Mouse (Mus musculus) ES-E14 (cell line): Measurements from ENCODE around the gene Mapkapk2. TPM values are rescaled to one million over a fixed set of nuclear protein-coding genes. Genes with fewer than 3 reads are reported as not detected.

Experiments
- DNase-seq: peaks from one replicate; pipeline ENCODE4 v3.0.0-alpha.2; 2013; ENCODE audit warnings: low read depth, low spot score
- H3K27ac ChIP-seq: 2 replicates; pipeline ENCODE4 v1.5.1; 2012; ENCODE audit warnings: low read depth, mild to moderate bottlenecking, low read length, moderate library complexity, mixed read lengths; ENCODE audit not compliant: poor library complexity, insufficient read depth, severe bottlenecking
- H3K36me3 ChIP-seq: 2 replicates; pipeline ENCODE4 v1.6.1; 2012; ENCODE audit warnings: mild to moderate bottlenecking, low read length, moderate library complexity, mixed read lengths; ENCODE audit not compliant: control insufficient read depth, poor library complexity, insufficient read depth, severe bottlenecking
- H3K4me1 ChIP-seq, 2 experiments: fragments of 150-350 bp in 1 of 2; sonication (generic) in 1 of 2; 2 replicates each; pipeline ENCODE4 v1.6.1; 2012; ENCODE audit warnings: low read length in 2 of 2, mild to moderate bottlenecking in 1 of 2, mixed read lengths in 1 of 2; ENCODE audit not compliant: control insufficient read depth in 2 of 2, insufficient read depth in 2 of 2, poor library complexity in 1 of 2
- H3K4me3 ChIP-seq, 2 experiments: fragments of 150-350 bp in 1 of 2; sonication (generic) in 1 of 2; 2 replicates each; pipeline ENCODE4 v1.5.1; 2012; ENCODE audit warnings: low read length in 2 of 2, low read depth in 1 of 2, mild to moderate bottlenecking in 1 of 2, mixed read lengths in 1 of 2; ENCODE audit not compliant: insufficient read depth in 1 of 2, poor library complexity in 1 of 2, severe bottlenecking in 1 of 2
- H3K9ac ChIP-seq: 2 replicates; pipeline ENCODE4 v1.6.1; 2012; ENCODE audit warnings: low read depth, mild to moderate bottlenecking, low read length, mixed read lengths; ENCODE audit not compliant: poor library complexity, insufficient read depth, severe bottlenecking
- H3K9me3 ChIP-seq: fragments of 150-350 bp; sonication (generic); 2 replicates; pipeline ENCODE4 v1.6.1; 2012; ENCODE audit warnings: low read depth, mild to moderate bottlenecking, low read length; ENCODE audit not compliant: control insufficient read depth, insufficient read depth
- CHD2 ChIP-seq: IDR thresholded peaks from 2 replicates; pipeline ENCODE4 v1.6.1; 2014; ENCODE audit warnings: mild to moderate bottlenecking, low read depth, low read length, inconsistent platforms
- HCFC1 ChIP-seq: IDR thresholded peaks from 2 replicates; pipeline ENCODE4 v1.6.1; 2012; ENCODE audit warnings: low read length, inconsistent platforms, borderline replicate concordance; ENCODE audit not compliant: insufficient read depth
- MAFK ChIP-seq: IDR thresholded peaks from 2 replicates; pipeline ENCODE4 v1.6.1; 2014; ENCODE audit warnings: mild to moderate bottlenecking, low read depth, low read length, inconsistent platforms; ENCODE audit not compliant: insufficient read depth
- ZC3H11A ChIP-seq: IDR thresholded peaks from 2 replicates; pipeline ENCODE4 v1.6.1; 2012; ENCODE audit warnings: low read depth, mild to moderate bottlenecking, inconsistent platforms, low read length, borderline replicate concordance
- ZNF384 ChIP-seq: IDR thresholded peaks from 2 replicates; pipeline ENCODE4 v1.6.1; 2012; ENCODE audit warnings: low read depth, low read length, inconsistent platforms
- in situ Hi-C, 2 experiments: fragments of 600-800 bp; cut with MboI; formaldehyde crosslinking; loops; one replicate each; pipeline ENCODE4 v1.15.1; 2025; ENCODE audit warnings: low sequenced_read_pairs in 2 of 2, inconsistent platforms in 1 of 2; ENCODE audit not compliant: unreplicated experiment in 2 of 2
- total RNA-seq: library from RNA; depleted of rRNA; stranded (reverse); fragments of 300-350 nt; gene quantifications from 2 replicates; pipeline ENCODE4 v1.2.3, GENCODE M21; 2012

Mapkapk2 gene
- total RNA-seq, 1 experiment = 38.0 TPM

DNA sequence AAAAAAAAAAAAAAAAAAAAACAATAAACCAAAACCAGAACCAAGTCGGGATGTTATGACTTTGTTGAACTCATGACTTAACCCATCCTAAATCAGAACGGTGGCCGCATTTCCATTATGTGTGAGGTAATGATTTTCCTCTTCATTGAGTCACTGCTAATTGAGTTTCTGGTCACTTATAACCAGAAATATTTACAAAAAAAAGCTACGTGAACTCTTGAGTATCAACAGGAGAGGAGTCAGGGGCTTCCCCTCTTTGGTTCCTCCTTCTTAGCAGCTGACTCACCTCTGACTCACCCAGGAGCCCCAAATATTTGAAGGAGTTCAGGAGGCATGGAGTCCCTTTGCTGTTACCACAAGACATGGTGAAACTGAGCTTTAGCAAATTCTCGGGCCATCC lies 59.6 kb downstream of the Mapkapk2 start:
- in situ Hi-C loops = no loop called here
- Histone ChIP-seq H3K9ac (no peak overlapping the region), H3K4me3 (no peak overlapping the region), H3K9me3 (no peaks in the 10 kb centered on the region), H3K36me3 (no peaks in the 10 kb centered on the region), H3K4me1 (no peaks in the 10 kb centered on the region), H3K27ac (no peak overlapping the region)
- TF ChIP-seq HCFC1 = no peak
- peak; percentile 59 for TF ChIP-seq ZNF384
- DNase-seq = no peak

DNA sequence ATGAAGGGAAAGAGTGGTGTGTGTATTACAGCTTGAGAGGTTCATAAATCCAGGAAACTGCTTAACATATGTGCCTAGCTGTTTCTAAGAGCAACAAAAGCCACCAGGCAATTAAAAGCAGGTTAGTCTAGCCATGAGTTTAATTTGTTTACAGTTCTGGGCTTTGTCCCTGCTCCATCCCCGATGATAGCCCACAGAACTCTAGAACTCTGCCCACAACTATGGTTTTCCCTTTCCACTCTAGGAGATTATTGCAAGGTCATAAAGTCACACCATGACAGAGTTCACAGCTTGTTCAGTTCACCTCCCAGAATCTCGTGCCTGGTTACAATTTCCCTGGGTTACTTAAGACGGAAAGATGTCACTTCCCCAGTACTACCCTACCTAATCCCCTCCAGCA lies 66.4 kb downstream of the Mapkapk2 start:
- H3K4me1 ChIP-seq = no peaks in the 10 kb centered on the region
- DNase-seq = no peak
- H3K9ac ChIP-seq = no peak overlapping the region
- no peaks in the 10 kb centered on the region for H3K36me3 ChIP-seq
- no peaks in the 10 kb centered on the region for H3K9me3 ChIP-seq
- no peak overlapping the region for H3K4me3 ChIP-seq
- H3K27ac ChIP-seq = no peak overlapping the region
- in situ Hi-C loops = no loop called here
- TF ChIP-seq ZC3H11A = no peak
- no peak for TF ChIP-seq HCFC1

GRCm38 (mm10) chr1:131030261-131030660 lies 67.4 kb downstream of the Mapkapk2 start:
- in situ Hi-C loops = no loop called here
- H3K9me3 ChIP-seq = no peaks in the 10 kb centered on the region
- no peaks in the 10 kb centered on the region for H3K4me1 ChIP-seq
- H3K27ac ChIP-seq = no peak overlapping the region
- H3K36me3 ChIP-seq = no peaks in the 10 kb centered on the region
- TF ChIP-seq HCFC1 = no peak
- TF ChIP-seq MAFK = no peak
- no peak for TF ChIP-seq CHD2
- TF ChIP-seq ZNF384 = no peak
- no peak for TF ChIP-seq ZC3H11A
- no peak for DNase-seq
- no peak overlapping the region for H3K9ac ChIP-seq
- H3K4me3 ChIP-seq = no peak overlapping the region

GRCm38 (mm10) chr1:131029215-131029614 lies 68.4 kb downstream of the Mapkapk2 start:
- no peaks in the 10 kb centered on the region for H3K36me3 ChIP-seq
- in situ Hi-C loops = no loop called here
- DNase-seq = no peak
- H3K27ac ChIP-seq = no peak overlapping the region
- no peaks in the 10 kb centered on the region for H3K4me1 ChIP-seq
- H3K4me3 ChIP-seq = no peak overlapping the region
- no peak overlapping the region for H3K9ac ChIP-seq
- TF ChIP-seq MAFK (no peak), CHD2 (no peak), ZNF384 (no peak), ZC3H11A (no peak), HCFC1 (no peak)
- no peaks in the 10 kb centered on the region for H3K9me3 ChIP-seq

DNA sequence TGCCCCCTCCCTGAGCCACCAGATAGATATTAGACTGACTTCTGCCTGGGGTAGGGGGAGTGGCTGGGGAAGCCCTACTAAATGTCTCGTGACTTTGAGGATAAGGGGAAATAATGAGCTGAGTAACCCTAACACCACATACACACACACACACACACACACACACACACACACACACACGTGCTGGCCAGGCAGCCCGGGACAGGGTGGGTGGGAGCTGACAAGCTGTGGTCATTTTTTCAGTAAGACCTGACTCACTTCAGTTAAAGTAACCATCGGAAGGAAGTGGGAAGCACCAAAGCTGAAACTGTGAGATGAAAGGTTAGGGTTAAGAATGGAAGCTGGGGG lies 71.8 kb downstream of the Mapkapk2 start:
- Histone ChIP-seq H3K4me1 (0 out of 4 replicates have a peak, but pooled peaks cover 0 to 2% of the 10 kb centered on the region in 2 experiments), H3K4me3 (no peak overlapping the region), H3K36me3 (no peaks in the 10 kb centered on the region), H3K9ac (no peak overlapping the region), H3K27ac (no peak overlapping the region), H3K9me3 (no peaks in the 10 kb centered on the region)
- no peak for TF ChIP-seq MAFK
- TF ChIP-seq ZNF384 = no peak
- no peak for TF ChIP-seq HCFC1
- no peak for TF ChIP-seq CHD2
- TF ChIP-seq ZC3H11A = no peak
- in situ Hi-C loops = no loop called here
- DNase-seq = no peak
